Mouse (Mus musculus) midbrain, embryonic 15.5 days (tissue): ENCODE results near the gene Arpc2. TPM values are rescaled to one million over a fixed set of nuclear protein-coding genes. Genes with fewer than 3 reads are reported as not detected.

Experiments
- ATAC-seq: fragments of 200-750 bp; cut with Nextera tagmentation; replicated peaks from 2 replicates; pipeline ENCODE4 v1.8.0; 2017; ENCODE audit warnings: moderate TSS enrichment
- H3K27ac ChIP-seq: fragments of 300-500 bp; sonication (generic); 2 replicates; pipeline ENCODE4 v1.5.1; 2015; ENCODE audit warnings: mild to moderate bottlenecking, inconsistent platforms
- H3K27me3 ChIP-seq: fragments of 300-500 bp; sonication (generic); replicated peaks from 2 replicates; pipeline ENCODE4 v1.6.1; 2015; ENCODE audit warnings: inconsistent platforms
- H3K36me3 ChIP-seq: fragments of 300-500 bp; sonication (generic); replicated peaks from 2 replicates; pipeline ENCODE4 v1.6.1; 2015; ENCODE audit warnings: inconsistent platforms
- H3K4me1 ChIP-seq: fragments of 300-500 bp; sonication (generic); 2 replicates; pipeline ENCODE4 v1.6.1; 2015; ENCODE audit warnings: inconsistent platforms
- H3K4me2 ChIP-seq: fragments of 300-500 bp; sonication (generic); 2 replicates; pipeline ENCODE4 v1.6.1; 2015; ENCODE audit warnings: inconsistent platforms, mild to moderate bottlenecking, moderate library complexity
- H3K4me3 ChIP-seq: fragments of 300-500 bp; sonication (generic); 2 replicates; pipeline ENCODE4 v1.5.1; 2015; ENCODE audit warnings: mild to moderate bottlenecking, inconsistent platforms
- H3K9ac ChIP-seq: fragments of 300-500 bp; sonication (generic); 2 replicates; pipeline ENCODE4 v1.6.1; 2015; ENCODE audit warnings: mild to moderate bottlenecking, inconsistent platforms
- H3K9me3 ChIP-seq: fragments of 300-500 bp; sonication (generic); 2 replicates; pipeline ENCODE4 v1.6.1; 2016; ENCODE audit warnings: inconsistent platforms
- WGBS: fragments of 180-500 bp; shearing (Covaris S2); methylation state at CpG from one replicate; pipeline ENCODE4 v1.1.7; 2015; ENCODE audit warnings: mixed read lengths; 5-methylcytosine and 5-hydroxymethylcytosine counted together
- polyA plus RNA-seq: library from polyadenylated mRNA; unstranded; fragments of >200 nt; fragmentation: Nextera tagmentation; extraction: Ambion mirVana; gene quantifications from 2 replicates; pipeline ENCODE4 v1.2.1, GENCODE M21; 2015

Arpc2 gene
- polyA plus RNA-seq, 1 experiment from 2014 or later: 398 TPM

DNA sequence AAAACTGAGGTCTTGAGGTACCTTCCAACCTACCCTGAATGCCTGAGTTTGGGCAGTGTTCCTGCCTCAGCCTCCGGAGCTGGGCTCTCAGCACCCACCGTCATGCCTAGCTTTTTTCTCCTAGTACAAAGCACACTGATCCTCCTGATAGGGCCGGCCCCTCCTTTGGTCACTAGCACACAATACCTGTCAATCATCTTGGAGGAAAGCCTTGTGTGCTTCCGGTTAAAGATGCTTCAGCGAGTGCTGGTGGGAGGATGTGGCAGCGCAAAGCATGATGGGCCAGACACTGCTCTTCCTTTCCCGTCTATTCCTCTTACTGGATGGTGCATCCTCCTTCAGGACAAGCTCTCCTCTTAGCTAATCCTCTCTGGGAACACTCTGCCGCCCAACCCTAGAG lies 29.2 kb upstream of the Arpc2 start:
- H3K9me3 ChIP-seq: no peaks in the 10 kb centered on the region
- 56% methylated on average over 8 of the region's 8 CpGs for WGBS
- no peak for ATAC-seq
- no peaks in the 10 kb centered on the region for H3K4me1 ChIP-seq
- H3K4me3 ChIP-seq: no peak overlapping the region
- no peaks in the 10 kb centered on the region for H3K36me3 ChIP-seq
- H3K27me3 ChIP-seq: no peaks in the 10 kb centered on the region; the same call in 1 of the 2 replicates
- H3K27ac ChIP-seq: no peak overlapping the region
- no peak overlapping the region for H3K9ac ChIP-seq
- no peak overlapping the region for H3K4me2 ChIP-seq

DNA sequence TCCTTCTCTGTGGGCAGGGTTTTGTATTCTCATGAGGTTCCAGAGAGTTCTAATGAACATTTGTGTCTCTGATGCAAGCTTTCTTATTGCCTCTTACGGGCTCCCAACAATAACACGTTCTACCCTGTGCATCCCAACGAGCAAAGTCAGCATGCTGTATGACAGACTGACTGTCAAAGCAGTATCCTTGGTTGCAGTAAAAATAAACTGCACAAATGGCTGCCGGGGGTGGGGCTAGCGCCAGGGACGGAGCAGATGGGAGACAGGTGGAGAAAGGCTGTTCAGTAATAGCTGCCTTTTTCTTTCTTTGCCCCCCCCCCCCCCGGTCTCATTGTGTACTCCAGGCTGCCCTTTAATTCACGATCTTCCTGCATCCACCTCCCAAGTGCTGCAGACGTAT lies 28.0 kb upstream of the Arpc2 start:
- Histone ChIP-seq H3K36me3 (no peaks in the 10 kb centered on the region), H3K9ac (no peak overlapping the region), H3K4me3 (no peak overlapping the region), H3K4me1 (no peaks in the 10 kb centered on the region), H3K27me3 (no peaks in the 10 kb centered on the region; the same call in 1 of the 2 replicates), H3K4me2 (no peak overlapping the region), H3K9me3 (no peaks in the 10 kb centered on the region), H3K27ac (no peak overlapping the region)
- WGBS: 63% methylated on average over 9 of the region's 9 CpGs
- no peak for ATAC-seq

GRCm38 (mm10) chr1:74208941-74209340 lies 26.9 kb upstream of the Arpc2 start:
- no peaks in the 10 kb centered on the region; the same call in 1 of the 2 replicates for H3K27me3 ChIP-seq
- no peak overlapping the region for H3K27ac ChIP-seq
- no peak for ATAC-seq
- no peaks in the 10 kb centered on the region for H3K4me1 ChIP-seq
- H3K4me2 ChIP-seq: no peak overlapping the region
- H3K36me3 ChIP-seq: no peaks in the 10 kb centered on the region
- H3K9me3 ChIP-seq: no peaks in the 10 kb centered on the region
- WGBS: 93% methylated on average over 8 of the region's 8 CpGs
- H3K9ac ChIP-seq: no peak overlapping the region
- H3K4me3 ChIP-seq: no peak overlapping the region

- Histone ChIP-seq H3K9me3 (no peaks in the 10 kb centered on the region), H3K27ac (no peak overlapping the region), H3K4me2 (no peak overlapping the region), H3K4me1 (no peaks in the 10 kb centered on the region), H3K36me3 (no peaks in the 10 kb centered on the region), H3K4me3 (no peak overlapping the region), H3K9ac (no peak overlapping the region), H3K27me3 (0 out of 2 replicates have a peak, but pooled peaks cover 2% of the 10 kb centered on the region)
- 91% methylated on average over 7 of the region's 7 CpGs for WGBS
- ATAC-seq: no peak
Measured at GRCm38 (mm10) chr1:74219922-74220321, 16.0 kb upstream of the Arpc2 start.

- no peak for ATAC-seq
Measured at GRCm38 (mm10) chr1:74227317-74227716, 8.6 kb upstream of the Arpc2 start.

DNA sequence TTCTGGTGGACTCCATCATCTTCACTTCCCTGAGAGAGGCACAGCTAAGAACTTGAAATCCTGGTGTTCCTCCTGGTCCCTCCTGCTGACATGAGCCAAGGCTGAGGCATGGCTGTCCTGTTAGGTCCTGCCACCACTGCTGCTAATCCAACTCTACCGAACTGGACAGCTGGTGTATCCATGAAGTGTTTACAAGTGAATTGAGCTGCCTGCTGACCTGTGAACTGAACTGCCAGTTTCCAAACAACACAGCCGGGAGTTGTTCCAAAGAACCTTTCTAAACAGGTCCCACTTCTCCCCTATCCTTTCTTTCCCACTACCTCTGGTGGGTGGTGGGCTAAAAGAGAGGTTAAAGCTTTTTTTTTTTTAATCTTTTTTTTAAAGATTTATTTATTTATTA lies 5.9 kb upstream of the Arpc2 start:
- no peak overlapping the region for H3K4me2 ChIP-seq

More at GRCm38 (mm10) chr1:74227317-74227716, 8.6 kb upstream of the Arpc2 start:
- no peak overlapping the region for H3K4me2 ChIP-seq
- H3K27ac ChIP-seq: no peak overlapping the region
- H3K27me3 ChIP-seq: no peaks in the 10 kb centered on the region
- no peaks in the 10 kb centered on the region for H3K4me1 ChIP-seq
- no peaks in the 10 kb centered on the region for H3K9me3 ChIP-seq
- H3K36me3 ChIP-seq: no peaks in the 10 kb centered on the region
- H3K4me3 ChIP-seq: no peak overlapping the region
- no peak overlapping the region for H3K9ac ChIP-seq
- 88% methylated on average over 7 of the region's 7 CpGs for WGBS

GRCm38 (mm10) chr1:74230992-74231391 lies 4.9 kb upstream of the Arpc2 start:
- no peaks in the 10 kb centered on the region for H3K9me3 ChIP-seq
- no peaks in the 10 kb centered on the region for H3K27me3 ChIP-seq
- H3K4me1 ChIP-seq: no peaks in the 10 kb centered on the region
- no CpG with 5 or more reads among the region's 1 CpGs for WGBS
- ATAC-seq: no peak
- H3K27ac ChIP-seq: no peak overlapping the region
- no peak overlapping the region for H3K9ac ChIP-seq
- H3K4me2 ChIP-seq: no peak overlapping the region
- H3K4me3 ChIP-seq: no peak overlapping the region
- no peaks in the 10 kb centered on the region for H3K36me3 ChIP-seq

More for the DNA sequence above, 5.9 kb upstream of the Arpc2 start:
- H3K9ac ChIP-seq: no peak overlapping the region
- H3K4me3 ChIP-seq: no peak overlapping the region
- ATAC-seq: no peak
- no peaks in the 10 kb centered on the region for H3K9me3 ChIP-seq
- H3K4me1 ChIP-seq: no peaks in the 10 kb centered on the region
- 78% methylated on average over 2 of the region's 2 CpGs for WGBS
- no peak overlapping the region for H3K27ac ChIP-seq
- H3K36me3 ChIP-seq: no peaks in the 10 kb centered on the region
- no peaks in the 10 kb centered on the region for H3K27me3 ChIP-seq

DNA sequence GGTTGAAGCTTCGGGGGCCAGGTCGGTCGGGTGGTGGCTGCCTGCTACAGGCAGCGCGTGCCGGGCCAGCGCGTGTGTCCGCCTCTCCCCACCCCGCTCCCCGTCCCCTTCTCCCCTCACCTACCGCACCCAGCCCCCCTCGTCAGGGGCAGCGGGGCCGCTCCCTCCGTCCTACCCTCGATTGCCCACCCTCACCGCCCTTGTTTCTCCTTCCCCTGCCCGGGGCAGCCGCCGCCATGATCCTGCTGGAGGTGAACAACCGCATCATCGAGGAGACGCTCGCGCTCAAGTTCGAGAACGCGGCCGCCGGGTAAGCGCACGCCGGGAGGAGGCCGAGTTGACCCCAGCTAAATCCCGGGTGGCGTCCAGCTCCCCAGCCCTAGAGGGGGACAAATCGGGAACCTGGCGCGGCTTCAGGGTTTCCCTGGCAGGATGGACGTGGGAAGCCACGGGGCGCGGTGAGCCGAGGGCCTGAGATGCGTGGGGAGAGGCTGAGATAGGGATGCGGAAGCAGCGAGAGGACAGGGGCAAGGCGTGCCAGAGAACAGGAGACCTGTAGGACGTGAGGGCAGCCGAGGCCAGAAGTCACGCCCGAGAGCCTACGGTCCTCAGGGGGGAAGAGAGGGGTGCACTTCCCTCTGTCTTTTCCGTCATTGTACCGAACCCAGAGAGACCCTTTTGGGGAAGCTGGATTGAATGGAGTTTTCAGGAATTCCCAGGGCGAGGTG lies 870 bp downstream of the Arpc2 start:
- Histone ChIP-seq H3K27ac (peak overlapping the region; percentile 89), H3K36me3 (no peaks in the 10 kb centered on the region), H3K4me2 (peak overlapping the region; percentile 77), H3K4me1 (peaks cover 37% of the 10 kb centered on the region), H3K9me3 (no peaks in the 10 kb centered on the region), H3K4me3 (peak overlapping the region; percentile 76), H3K9ac (peak overlapping the region; percentile 91), H3K27me3 (no peaks in the 10 kb centered on the region)
- ATAC-seq: peak; percentile 43
- WGBS: under 1% methylated on average over 57 of the region's 57 CpGs

GRCm38 (mm10) chr1:74237671-74238070 lies 1.8 kb downstream of the Arpc2 start:
- WGBS: 37% methylated on average over 5 of the region's 5 CpGs
- no peaks in the 10 kb centered on the region for H3K36me3 ChIP-seq
- no peak for ATAC-seq

DNA sequence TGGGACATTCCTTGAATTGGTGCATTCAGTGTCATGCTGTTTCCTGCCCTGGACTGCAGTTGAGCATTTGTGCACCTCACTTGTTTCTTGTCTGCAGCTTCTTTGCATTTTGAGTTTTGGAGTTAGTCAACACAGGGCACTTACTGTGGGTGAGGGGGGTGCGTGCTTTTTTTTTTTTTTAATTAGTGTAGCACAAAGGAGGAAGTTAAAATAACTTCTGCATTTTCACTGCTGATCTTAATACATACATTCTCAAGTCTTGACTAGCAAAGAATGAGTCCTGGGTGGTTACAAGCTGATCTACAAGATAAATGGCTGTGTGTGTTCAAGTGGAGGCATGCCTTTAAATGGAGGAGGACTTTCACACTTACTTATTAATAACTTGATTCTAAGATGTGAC lies 2.3 kb downstream of the Arpc2 start:
- Histone ChIP-seq H3K36me3 (no peaks in the 10 kb centered on the region), H3K4me1 (peaks cover 37% of the 10 kb centered on the region), H3K9me3 (no peaks in the 10 kb centered on the region), H3K27me3 (no peaks in the 10 kb centered on the region), H3K4me3 (peak overlapping the region; percentile 76), H3K4me2 (peak overlapping the region; percentile 77), H3K9ac (peak overlapping the region; percentile 91; the same call in 1 of the 2 replicates), H3K27ac (no peak overlapping the region)
- WGBS: 74% methylated on average over 1 of the region's 1 CpGs
- no peak for ATAC-seq

More at GRCm38 (mm10) chr1:74237671-74238070, 1.8 kb downstream of the Arpc2 start:
- peak overlapping the region; percentile 91 for H3K9ac ChIP-seq
- no peaks in the 10 kb centered on the region for H3K9me3 ChIP-seq
- H3K4me3 ChIP-seq: peak overlapping the region; percentile 76
- H3K4me1 ChIP-seq: peaks cover 37% of the 10 kb centered on the region
- H3K27ac ChIP-seq: no peak overlapping the region
- no peaks in the 10 kb centered on the region for H3K27me3 ChIP-seq
- peak overlapping the region; percentile 77 for H3K4me2 ChIP-seq

DNA sequence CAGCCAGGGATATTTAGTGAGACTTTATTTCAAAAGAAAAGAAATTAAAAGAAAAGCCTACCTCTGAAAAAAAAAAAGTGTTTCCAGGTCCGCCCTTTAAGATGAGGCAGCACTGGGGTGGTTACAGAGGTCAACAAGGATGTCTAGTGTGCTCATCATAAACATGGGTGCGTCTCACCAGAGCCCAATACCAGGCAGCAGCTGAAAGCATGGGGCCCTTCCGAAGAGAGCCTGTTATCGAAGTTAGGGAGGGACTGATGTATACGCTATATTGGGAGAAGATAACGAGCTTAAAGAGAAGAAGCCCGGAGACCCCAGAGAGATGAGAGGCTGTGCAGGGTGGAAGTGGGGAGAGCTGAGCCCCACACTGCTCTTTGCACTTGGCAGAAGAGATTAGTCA lies 3.3 kb downstream of the Arpc2 start:
- ATAC-seq: no peak
- no peaks in the 10 kb centered on the region for H3K27me3 ChIP-seq
- H3K9me3 ChIP-seq: no peaks in the 10 kb centered on the region
- H3K36me3 ChIP-seq: no peaks in the 10 kb centered on the region
- H3K4me1 ChIP-seq: peaks cover 41% of the 10 kb centered on the region
- no peak overlapping the region for H3K4me3 ChIP-seq
- H3K27ac ChIP-seq: no peak overlapping the region
- 59% methylated on average over 7 of the region's 7 CpGs for WGBS
- H3K9ac ChIP-seq: no peak overlapping the region
- peak overlapping the region; percentile 77; the same call in 1 of the 2 replicates for H3K4me2 ChIP-seq

- Histone ChIP-seq H3K4me1 (peaks cover 43% of the 10 kb centered on the region), H3K36me3 (no peaks in the 10 kb centered on the region), H3K9me3 (no peaks in the 10 kb centered on the region), H3K27me3 (no peaks in the 10 kb centered on the region), H3K9ac (no peak overlapping the region), H3K4me2 (peak overlapping the region; percentile 77; the same call in 1 of the 2 replicates), H3K27ac (no peak overlapping the region), H3K4me3 (no peak overlapping the region)
- ATAC-seq: no peak
- 64% methylated on average over 11 of the region's 11 CpGs for WGBS
Measured at GRCm38 (mm10) chr1:74239618-74240017, 3.7 kb downstream of the Arpc2 start.

GRCm38 (mm10) chr1:74240311-74240710 lies 4.4 kb downstream of the Arpc2 start:
- WGBS: 77% methylated on average over 6 of the region's 6 CpGs
- H3K4me1 ChIP-seq: peaks cover 43% of the 10 kb centered on the region
- H3K36me3 ChIP-seq: no peaks in the 10 kb centered on the region
- no peak for ATAC-seq
- H3K9ac ChIP-seq: no peak overlapping the region
- H3K9me3 ChIP-seq: no peaks in the 10 kb centered on the region
- no peak overlapping the region for H3K4me2 ChIP-seq
- H3K27ac ChIP-seq: no peak overlapping the region
- no peaks in the 10 kb centered on the region for H3K27me3 ChIP-seq
- H3K4me3 ChIP-seq: no peak overlapping the region
